Mouse (Mus musculus): ENCODE results near the gene Ahnak. TPM values are rescaled to one million over a fixed set of nuclear protein-coding genes. Genes with fewer than 3 reads are reported as not detected.
"Not testable (repeated sequence)": the region's sequence is repeated elsewhere in the genome, so short reads cannot be mapped to it uniquely, and the experiment has no call there.

Ahnak gene
- polyA plus RNA-seq, 1 experiment from 2014 or later: 125 TPM

DNA sequence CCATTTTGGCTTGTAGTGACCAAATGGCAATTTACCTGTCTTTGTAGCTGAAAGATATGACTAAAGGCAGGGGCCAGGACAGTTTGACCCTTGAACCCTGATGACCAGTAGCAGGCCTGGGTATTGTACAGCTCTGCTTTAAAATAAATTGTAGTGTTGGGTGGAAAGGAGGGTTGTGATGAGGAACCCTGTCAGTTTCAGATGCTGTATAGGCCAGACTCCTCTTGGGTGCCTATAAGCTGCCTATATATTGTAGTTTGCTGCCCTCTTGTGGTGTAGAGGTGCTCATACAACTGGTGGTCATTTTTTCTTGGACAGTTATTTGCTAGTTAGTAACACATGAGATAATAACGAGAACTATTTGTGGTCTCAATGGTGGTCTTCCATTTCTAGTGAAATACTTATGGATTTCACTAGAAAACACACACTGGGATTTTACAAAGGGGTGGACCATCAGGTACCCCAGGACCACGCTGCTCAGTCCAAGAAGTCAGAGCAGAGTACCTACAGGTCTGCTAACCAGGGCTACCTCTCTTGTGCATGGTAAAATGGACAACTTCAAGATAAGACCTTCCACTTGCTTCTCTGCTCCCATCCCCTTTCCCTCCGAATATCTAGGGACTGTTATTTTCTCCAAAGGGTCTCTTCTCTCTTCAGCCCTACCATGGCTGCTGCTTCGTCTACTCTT lies 121.2 kb downstream of the Ahnak start:
- 73% methylated on average over 4 of the region's 4 CpGs for WGBS (ENCODE audit: missing documents)

GRCm38 (mm10) chr19:9112043-9112442 lies 123.0 kb downstream of the Ahnak start:
- Histone ChIP-seq H3K27ac (no peak overlapping the region), H3K36me3 (ENCODE audit: inconsistent target) (no peaks in the 10 kb centered on the region), H3K79me2 (ENCODE audit: inconsistent target) (no peaks in the 10 kb centered on the region), H3K4me3 (ENCODE audit: inconsistent target) (no peak overlapping the region)
- WGBS (ENCODE audit: missing documents): 87% methylated on average over 8 of the region's 8 CpGs

More for the DNA sequence above, 121.2 kb downstream of the Ahnak start:
- Histone ChIP-seq H3K27ac (no peak overlapping the region), H3K4me3 (ENCODE audit: inconsistent target) (no peak overlapping the region), H3K79me2 (ENCODE audit: inconsistent target) (no peaks in the 10 kb centered on the region), H3K36me3 (ENCODE audit: inconsistent target) (no peaks in the 10 kb centered on the region)

- H3K36me3 ChIP-seq (ENCODE audit: inconsistent target): no peaks in the 10 kb centered on the region
- no peak overlapping the region for H3K27ac ChIP-seq
- 29% methylated on average over 4 of the region's 4 CpGs for WGBS (ENCODE audit: missing documents)
- no peaks in the 10 kb centered on the region for H3K79me2 ChIP-seq (ENCODE audit: inconsistent target)
- no peak overlapping the region for H3K4me3 ChIP-seq (ENCODE audit: inconsistent target)
Observed at GRCm38 (mm10) chr19:9116268-9116667, 127.2 kb downstream of the Ahnak start.

DNA sequence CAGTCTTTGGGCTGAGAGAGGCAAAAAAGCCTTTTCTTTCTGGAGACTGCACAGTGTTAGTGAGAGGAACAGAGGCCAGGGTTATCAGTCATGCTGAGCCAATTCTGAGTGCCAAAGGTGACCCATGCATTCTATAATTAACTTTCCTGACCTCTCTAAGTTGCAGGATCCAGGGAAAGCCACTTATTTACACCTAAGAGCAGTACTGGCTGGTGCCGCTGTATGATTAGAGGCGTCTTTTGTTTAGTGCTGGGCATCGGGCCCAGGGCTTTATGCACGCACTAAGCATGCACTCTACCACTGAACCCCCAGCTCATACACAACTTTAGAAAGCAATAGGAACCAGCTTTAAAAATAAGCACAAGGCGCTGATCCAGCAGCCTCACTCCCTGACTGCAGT lies 128.2 kb downstream of the Ahnak start:
- Histone ChIP-seq H3K27ac (no peak overlapping the region), H3K36me3 (ENCODE audit: inconsistent target) (no peaks in the 10 kb centered on the region), H3K4me3 (ENCODE audit: inconsistent target) (no peak overlapping the region), H3K79me2 (ENCODE audit: inconsistent target) (no peaks in the 10 kb centered on the region)
- 99% methylated on average over 5 of the region's 5 CpGs for WGBS (ENCODE audit: missing documents)

- Histone ChIP-seq H3K79me2 (ENCODE audit: inconsistent target) (no peaks in the 10 kb centered on the region), H3K4me3 (ENCODE audit: inconsistent target) (no peak overlapping the region), H3K27ac (no peak overlapping the region), H3K36me3 (ENCODE audit: inconsistent target) (no peaks in the 10 kb centered on the region)
- WGBS (ENCODE audit: missing documents): 90% methylated on average over 3 of the region's 3 CpGs
Observed at GRCm38 (mm10) chr19:9119655-9120425, 130.8 kb downstream of the Ahnak start.

- Histone ChIP-seq H3K79me2 (ENCODE audit: inconsistent target) (no peaks in the 10 kb centered on the region), H3K36me3 (ENCODE audit: inconsistent target) (no peaks in the 10 kb centered on the region), H3K4me3 (ENCODE audit: inconsistent target) (no peak overlapping the region), H3K27ac (no peak overlapping the region)
- WGBS (ENCODE audit: missing documents): 50% methylated on average over 1 of the region's 1 CpGs
Observed at GRCm38 (mm10) chr19:9122390-9122789, 133.3 kb downstream of the Ahnak start.

GRCm38 (mm10) chr19:9123986-9124385 lies 134.9 kb downstream of the Ahnak start:
- not testable (repeated sequence) for H3K27ac ChIP-seq; H3K36me3 ChIP-seq (ENCODE audit: inconsistent target); H3K4me3 ChIP-seq (ENCODE audit: inconsistent target); H3K79me2 ChIP-seq (ENCODE audit: inconsistent target)
- 96% methylated on average over 2 of the region's 2 CpGs for WGBS (ENCODE audit: missing documents)

Other genes starting within 250 kb of the Ahnak start
- gene 1700092M07Rik, start 248.6 kb upstream of the Ahnak start, polyA plus RNA-seq (2018): not detected in 3 replicates
- 32.3 to 65.9 TPM (median 61.9 TPM) in 3 replicates for gene Stx5a, start 247.9 kb upstream of the Ahnak start, polyA plus RNA-seq (2018)
- 68.7 to 115 TPM (median 96.9 TPM) in 3 replicates for gene Nxf1, start 232.2 kb upstream of the Ahnak start, polyA plus RNA-seq (2018)
- 14.9 to 33.7 TPM (median 26.6 TPM) in 3 replicates for gene Tmem223, start 218.3 kb upstream of the Ahnak start, polyA plus RNA-seq (2018)
- 70.7 to 93.4 TPM (median 87.5 TPM) in 3 replicates for gene Tmem179b, start 214.8 kb upstream of the Ahnak start, polyA plus RNA-seq (2018)
- 11.3 to 16.9 TPM (median 15.6 TPM) in 3 replicates for gene Taf6l, start 202.9 kb upstream of the Ahnak start, polyA plus RNA-seq (2018)
- gene Polr2g, start 190.7 kb upstream of the Ahnak start, polyA plus RNA-seq (2018): 87.6 to 127 TPM (median 98.0 TPM) in 3 replicates
- gene Zbtb3, start 186.7 kb upstream of the Ahnak start, polyA plus RNA-seq (2018): 1.5 to 2.4 TPM (median 2.0 TPM) in 3 replicates
- 25.0 to 30.5 TPM (median 30.3 TPM) in 3 replicates for gene Ttc9c, start 170.0 kb upstream of the Ahnak start, polyA plus RNA-seq (2018)
- gene Hnrnpul2, start 169.3 kb upstream of the Ahnak start, polyA plus RNA-seq (2018): 74.0 to 130 TPM (median 81.5 TPM) in 3 replicates
- 44.3 TPM in 1 of 3 replicates, not detected in the others for gene AC129217.1, start 159.5 kb upstream of the Ahnak start, polyA plus RNA-seq (2018)
- gene Bscl2, start 151.8 kb upstream of the Ahnak start, polyA plus RNA-seq (2018): 72.1 to 121 TPM (median 102 TPM) in 3 replicates
- gene Gng3, start 150.1 kb upstream of the Ahnak start, polyA plus RNA-seq (2018): not detected in 3 replicates
- gene Lrrn4cl, start 138.5 kb upstream of the Ahnak start, polyA plus RNA-seq (2018): 0.09 to 0.10 TPM in 2 of 3 replicates, not detected in the other
- gene Ubxn1, start 117.8 kb upstream of the Ahnak start, polyA plus RNA-seq (2018): 160 to 383 TPM (median 167 TPM) in 3 replicates
- gene Uqcc3, start 108.4 kb upstream of the Ahnak start, polyA plus RNA-seq (2018): 33.7 to 44.5 TPM (median 41.3 TPM) in 3 replicates
- 1.5 to 3.7 TPM (median 2.5 TPM) in 3 replicates for gene Lbhd1, start 105.6 kb upstream of the Ahnak start, polyA plus RNA-seq (2018)
- not detected in 3 replicates for gene Gm49403, start 105.4 kb upstream of the Ahnak start, polyA plus RNA-seq (2018)
- 48.2 to 79.8 TPM (median 50.8 TPM) in 3 replicates for gene 1810009A15Rik, start 100.4 kb upstream of the Ahnak start, polyA plus RNA-seq (2018)
- not detected in 3 replicates for gene Gm49416, start 100.4 kb upstream of the Ahnak start, polyA plus RNA-seq (2018)
- 4.4 to 13.0 TPM (median 11.6 TPM) in 3 replicates for gene Ints5, start 96.3 kb upstream of the Ahnak start, polyA plus RNA-seq (2018)
- 70.1 to 93.3 TPM (median 80.1 TPM) in 3 replicates for gene Ganab, start 91.2 kb upstream of the Ahnak start, polyA plus RNA-seq (2018)
- gene B3gat3, start 68.9 kb upstream of the Ahnak start, polyA plus RNA-seq (2018): 38.7 to 45.8 TPM (median 41.0 TPM) in 3 replicates
- gene Rom1, start 59.9 kb upstream of the Ahnak start, polyA plus RNA-seq (2018): 1.3 to 2.3 TPM (median 1.9 TPM) in 3 replicates
- 17.0 to 32.0 TPM (median 23.3 TPM) in 3 replicates for gene Eml3, start 59.7 kb upstream of the Ahnak start, polyA plus RNA-seq (2018)
- 63.1 to 68.2 TPM (median 63.7 TPM) in 3 replicates for gene Mta2, start 47.4 kb upstream of the Ahnak start, polyA plus RNA-seq (2018)
- 11.5 to 14.4 TPM (median 13.4 TPM) in 3 replicates for gene Tut1, start 35.4 kb upstream of the Ahnak start, polyA plus RNA-seq (2018)
- 224 to 506 TPM (median 366 TPM) in 3 replicates for gene Eef1g, start 22.2 kb upstream of the Ahnak start, polyA plus RNA-seq (2018)
- gene Scgb1a1, start 98.7 kb downstream of the Ahnak start, polyA plus RNA-seq (2018): not detected in 3 replicates
- gene Asrgl1, start 146.4 kb downstream of the Ahnak start, polyA plus RNA-seq (2018): 1.3 to 2.5 TPM (median 2.1 TPM) in 3 replicates